Mouse (Mus musculus): Measurements from ENCODE around the gene Cd180. TPM values are rescaled to one million over a fixed set of nuclear protein-coding genes. Genes with fewer than 3 reads are reported as not detected.
"Not testable (repeated sequence)": the region's sequence is repeated elsewhere in the genome, so short reads cannot be mapped to it uniquely, and the experiment has no call there.

Gene Cd180
- polyA plus RNA-seq, 2 experiments: 1.4 to 1.6 TPM

- H3K4me1 ChIP-seq (replicated peaks; ENCODE audit: control insufficient read depth in 2 of 2, insufficient read depth in 2 of 2, low read length in 1 of 2): no peaks in the 10 kb centered on the region
- 49% methylated on average over 2 of the region's 2 CpGs for WGBS (ENCODE audit: insufficient replicate concordance)
- no peak overlapping the region for H3K4me3 ChIP-seq (ENCODE audit: insufficient read depth in 1 of 2, low read depth in 2 of 2, low read length in 2 of 2)
- no peaks in the 10 kb centered on the region for H3K27me3 ChIP-seq (ENCODE audit: control insufficient read depth, insufficient read depth, low read length)
- no peak for TF ChIP-seq EP300 (IDR thresholded peaks at IDR 0.05; ENCODE audit: low read depth)
- no peak for TF ChIP-seq CTCF (IDR thresholded peaks at IDR 0.05; ENCODE audit: low read depth)
- H3K36me3 ChIP-seq (replicated peaks; ENCODE audit: control insufficient read depth, insufficient read depth, low read depth): no peaks in the 10 kb centered on the region
- ATAC-seq (ENCODE audit: insufficient read depth) (no peak), DNase-seq (ENCODE audit: low read depth in 3 of 3, low spot score in 3 of 3) (no peak)
- H3K27ac ChIP-seq: no peak overlapping the region
- no peak overlapping the region for H3K9ac ChIP-seq (replicated peaks)
- H3K4me2 ChIP-seq (ENCODE audit: low read depth): no peak overlapping the region
- no peaks in the 10 kb centered on the region for H3K9me3 ChIP-seq (ENCODE audit: control insufficient read depth, low read length)
Observed at GRCm38 (mm10) chr13:102725906-102726305, 32.5 kb downstream of the Cd180 start.

GRCm38 (mm10) chr13:102726876-102727275 is 33.5 kb downstream of the Cd180 start:
- DNase-seq (ENCODE audit: low read depth in 3 of 3, low spot score in 3 of 3): no peak
- Histone ChIP-seq H3K9me3 (ENCODE audit: control insufficient read depth, low read length) (no peaks in the 10 kb centered on the region), H3K4me1 (replicated peaks; ENCODE audit: control insufficient read depth in 2 of 2, insufficient read depth in 2 of 2, low read length in 1 of 2) (no peaks in the 10 kb centered on the region), H3K4me3 (ENCODE audit: insufficient read depth in 1 of 2, low read depth in 2 of 2, low read length in 2 of 2) (no peak overlapping the region), H3K36me3 (replicated peaks; ENCODE audit: control insufficient read depth, insufficient read depth, low read depth) (no peaks in the 10 kb centered on the region), H3K27me3 (ENCODE audit: control insufficient read depth, insufficient read depth, low read length) (no peaks in the 10 kb centered on the region), H3K4me2 (ENCODE audit: low read depth) (no peak overlapping the region), H3K27ac (no peak overlapping the region), H3K9ac (replicated peaks) (no peak overlapping the region)
- ATAC-seq (ENCODE audit: insufficient read depth): no peak
- 62% methylated on average over 1 of the region's 1 CpGs for WGBS (ENCODE audit: insufficient replicate concordance)
- TF ChIP-seq CTCF (IDR thresholded peaks at IDR 0.05; ENCODE audit: low read depth) (no peak), EP300 (IDR thresholded peaks at IDR 0.05; ENCODE audit: low read depth) (no peak)

GRCm38 (mm10) chr13:102728035-102728434 is 34.7 kb downstream of the Cd180 start:
- no peak overlapping the region for H3K4me3 ChIP-seq (ENCODE audit: insufficient read depth in 1 of 2, low read depth in 2 of 2, low read length in 2 of 2)
- no peak overlapping the region for H3K9ac ChIP-seq (replicated peaks)
- H3K27ac ChIP-seq: no peak overlapping the region
- H3K36me3 ChIP-seq (replicated peaks; ENCODE audit: control insufficient read depth, insufficient read depth, low read depth): no peaks in the 10 kb centered on the region
- WGBS (ENCODE audit: insufficient replicate concordance): 32% methylated on average over 3 of the region's 3 CpGs
- TF ChIP-seq EP300 (IDR thresholded peaks at IDR 0.05; ENCODE audit: low read depth) (no peak), CTCF (IDR thresholded peaks at IDR 0.05; ENCODE audit: low read depth) (no peak)
- no peaks in the 10 kb centered on the region for H3K27me3 ChIP-seq (ENCODE audit: control insufficient read depth, insufficient read depth, low read length)
- H3K4me2 ChIP-seq (ENCODE audit: low read depth): no peak overlapping the region
- ATAC-seq (ENCODE audit: insufficient read depth) (no peak), DNase-seq (ENCODE audit: low read depth in 3 of 3, low spot score in 3 of 3) (peak; percentile 14 to 62 (median 57))
- H3K4me1 ChIP-seq (replicated peaks; ENCODE audit: control insufficient read depth in 2 of 2, insufficient read depth in 2 of 2, low read length in 1 of 2): no peaks in the 10 kb centered on the region
- no peaks in the 10 kb centered on the region for H3K9me3 ChIP-seq (ENCODE audit: control insufficient read depth, low read length)

- not testable (repeated sequence) for H3K27me3 ChIP-seq (ENCODE audit: control insufficient read depth, insufficient read depth, low read length); H3K4me3 ChIP-seq (ENCODE audit: insufficient read depth in 1 of 2, low read depth in 2 of 2, low read length in 2 of 2); H3K9me3 ChIP-seq (ENCODE audit: control insufficient read depth, low read length); H3K9ac ChIP-seq (replicated peaks); H3K27ac ChIP-seq; H3K4me1 ChIP-seq (replicated peaks; ENCODE audit: control insufficient read depth in 2 of 2, insufficient read depth in 2 of 2, low read length in 1 of 2); DNase-seq (ENCODE audit: low read depth in 3 of 3, low spot score in 3 of 3); H3K4me2 ChIP-seq (ENCODE audit: low read depth); H3K36me3 ChIP-seq (replicated peaks; ENCODE audit: control insufficient read depth, insufficient read depth, low read depth); ATAC-seq (ENCODE audit: insufficient read depth)
- 62% methylated on average over 7 of the region's 7 CpGs for WGBS (ENCODE audit: insufficient replicate concordance)
Observed at GRCm38 (mm10) chr13:102728951-102729350, 35.6 kb downstream of the Cd180 start.

- no peaks in the 10 kb centered on the region for H3K9me3 ChIP-seq (ENCODE audit: control insufficient read depth, low read length)
- TF ChIP-seq CTCF (IDR thresholded peaks at IDR 0.05; ENCODE audit: low read depth) (no peak), EP300 (IDR thresholded peaks at IDR 0.05; ENCODE audit: low read depth) (no peak)
- H3K4me2 ChIP-seq (ENCODE audit: low read depth): no peak overlapping the region
- H3K27ac ChIP-seq: no peak overlapping the region
- WGBS (ENCODE audit: insufficient replicate concordance): 68% methylated on average over 2 of the region's 2 CpGs
- H3K4me3 ChIP-seq (ENCODE audit: insufficient read depth in 1 of 2, low read depth in 2 of 2, low read length in 2 of 2): no peak overlapping the region
- H3K9ac ChIP-seq (replicated peaks): no peak overlapping the region
- no peak for ATAC-seq (ENCODE audit: insufficient read depth)
- no peaks in the 10 kb centered on the region; the same call in 1 of the 2 replicates for H3K36me3 ChIP-seq (replicated peaks; ENCODE audit: control insufficient read depth, insufficient read depth, low read depth)
- no peaks in the 10 kb centered on the region for H3K4me1 ChIP-seq (replicated peaks; ENCODE audit: control insufficient read depth in 2 of 2, insufficient read depth in 2 of 2, low read length in 1 of 2)
- no peaks in the 10 kb centered on the region for H3K27me3 ChIP-seq (ENCODE audit: control insufficient read depth, insufficient read depth, low read length)
- DNase-seq (ENCODE audit: low read depth in 3 of 3, low spot score in 3 of 3): no peak
Observed at GRCm38 (mm10) chr13:102733063-102733462, 39.7 kb downstream of the Cd180 start.

Data from liver, embryonic 14.5 days (tissue).